Mouse (Mus musculus): ENCODE data around the gene Slc50a1. TPM values are rescaled to one million over a fixed set of nuclear protein-coding genes. Genes with fewer than 3 reads are reported as not detected.

Gene Slc50a1
- polyA plus RNA-seq, 1 experiment, result 7.0 TPM

DNA sequence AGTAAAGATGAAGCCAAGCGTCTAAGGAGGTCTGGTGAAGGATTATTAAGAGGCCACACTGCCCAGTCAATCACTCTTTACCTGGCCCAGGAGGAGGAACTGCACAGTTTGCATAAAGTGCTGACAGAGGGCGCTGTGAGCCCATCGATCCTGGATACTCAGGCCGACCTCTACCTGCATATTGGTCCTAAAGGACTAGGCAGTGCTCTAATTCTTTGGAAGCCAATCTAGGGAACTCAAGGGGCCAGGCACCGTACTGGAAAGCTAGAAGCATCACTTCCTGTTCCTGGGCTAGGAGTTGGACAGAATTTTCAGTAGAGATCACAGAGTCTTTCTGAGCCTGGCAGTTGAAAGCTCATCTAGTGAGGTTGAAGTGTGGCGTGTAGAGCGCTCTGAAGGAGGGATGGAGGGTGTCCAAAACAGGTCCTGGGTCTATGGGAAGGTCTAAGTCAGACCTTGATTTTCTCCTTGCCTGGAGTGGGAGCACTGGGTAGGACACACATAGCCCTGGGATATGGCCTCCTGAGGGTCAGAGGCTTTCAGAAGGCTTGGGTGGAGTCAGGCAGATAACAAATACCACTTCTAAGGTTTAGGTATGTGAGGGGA is 19.8 kb downstream of the Slc50a1 start:
- H3K4me3 ChIP-seq (replicated peaks), result peak overlapping the region; percentile 85
- H3K4me1 ChIP-seq, result peaks cover 61% of the 10 kb centered on the region
- peaks cover 19% of the 10 kb centered on the region for H3K36me3 ChIP-seq (replicated peaks; ENCODE audit: low read length)
- TF ChIP-seq FLI1 (IDR thresholded peaks at IDR 0.05; ENCODE audit: low read length) (no peak), GATA1 (IDR thresholded peaks at IDR 0.05; ENCODE audit: borderline replicate concordance, low read length) (no peak)
- peaks cover 19% of the 10 kb centered on the region for H3K27me3 ChIP-seq (replicated peaks)
- H3K9me3 ChIP-seq, result peaks cover 7% of the 10 kb centered on the region

DNA sequence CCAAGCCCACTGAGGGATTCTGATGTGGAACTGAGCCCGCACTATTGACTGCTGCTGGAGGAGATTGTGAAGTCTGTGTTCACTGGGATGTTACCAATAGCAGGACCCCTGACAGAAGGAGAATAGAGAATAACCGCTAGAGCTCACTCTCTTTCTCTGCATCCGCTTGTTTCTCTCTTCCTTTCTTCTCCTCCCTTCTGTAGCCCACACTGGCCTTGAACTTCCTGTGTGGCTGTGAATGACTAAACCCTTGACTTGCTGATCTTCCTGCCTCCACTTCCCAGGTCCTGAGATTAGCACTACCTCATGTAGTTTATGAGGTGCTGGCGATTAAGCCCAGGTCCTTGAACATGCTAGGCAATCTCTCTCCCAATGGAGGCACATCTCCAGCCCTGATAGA is 22.9 kb downstream of the Slc50a1 start:
- peak overlapping the region; percentile 95 for H3K4me3 ChIP-seq (replicated peaks)
- peaks cover 19% of the 10 kb centered on the region for H3K36me3 ChIP-seq (replicated peaks; ENCODE audit: low read length)
- H3K9me3 ChIP-seq, result no peaks in the 10 kb centered on the region
- peaks cover 11% of the 10 kb centered on the region for H3K27me3 ChIP-seq (replicated peaks)
- TF ChIP-seq FLI1 (IDR thresholded peaks at IDR 0.05; ENCODE audit: low read length) (no peak), GATA1 (IDR thresholded peaks at IDR 0.05; ENCODE audit: borderline replicate concordance, low read length) (no peak)
- peaks cover 88% of the 10 kb centered on the region for H3K4me1 ChIP-seq

GRCm38 (mm10) chr3:89246261-89247100 is 23.9 kb downstream of the Slc50a1 start, which contains the start of gene Trim46:
TSS of gene Trim46 (minus strand) at chr3:89246309.
- Histone ChIP-seq H3K36me3 (replicated peaks; ENCODE audit: low read length) (peaks cover 26% of the 10 kb centered on the region), H3K27me3 (replicated peaks) (peaks cover under 1% of the 10 kb centered on the region), H3K4me3 (replicated peaks) (peak within 1 kb of the TSS; percentile 95), H3K9me3 (no peaks in the 10 kb centered on the region), H3K4me1 (peaks cover 88% of the 10 kb centered on the region)
- TF ChIP-seq FLI1 (IDR thresholded peaks at IDR 0.05; ENCODE audit: low read length) (no peak), GATA1 (IDR thresholded peaks at IDR 0.05; ENCODE audit: borderline replicate concordance, low read length) (no peak)

DNA sequence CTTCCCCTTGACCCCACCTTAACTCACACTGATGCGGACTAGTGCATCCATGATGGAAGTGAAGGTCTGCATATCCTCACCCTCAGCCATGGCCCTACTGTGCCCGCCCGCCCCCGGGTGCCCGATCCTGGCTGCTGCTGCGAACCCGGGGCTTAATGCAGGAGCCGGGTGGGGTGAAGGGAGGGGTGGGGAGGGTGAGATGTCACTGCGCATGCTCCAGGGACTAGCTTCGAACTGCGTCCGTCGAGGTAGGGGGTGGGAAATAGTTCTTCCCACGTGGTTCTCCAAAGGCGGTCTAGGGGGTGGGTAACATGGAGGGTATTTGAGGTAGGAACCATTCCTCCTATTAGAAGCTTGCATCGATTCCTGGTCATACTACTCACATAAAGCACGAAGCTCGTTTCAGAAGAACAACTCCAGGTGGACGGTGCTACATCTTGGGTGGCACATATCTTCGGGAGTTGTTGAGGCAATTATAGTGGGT is 24.6 kb downstream of the Slc50a1 start, which contains the start of gene Krtcap2:
Gene Krtcap2 (plus strand): TSS at position 279 of the 484 bp plus-strand sequence.
- peaks cover 80% of the 10 kb centered on the region for H3K4me1 ChIP-seq
- H3K4me3 ChIP-seq (replicated peaks), result peak within 1 kb of the TSS; percentile 95
- no peak for TF ChIP-seq FLI1 (IDR thresholded peaks at IDR 0.05; ENCODE audit: low read length)
- TF ChIP-seq GATA1 (IDR thresholded peaks at IDR 0.05; ENCODE audit: borderline replicate concordance, low read length), result no peak
- no peaks in the 10 kb centered on the region for H3K27me3 ChIP-seq (replicated peaks)
- H3K9me3 ChIP-seq, result no peaks in the 10 kb centered on the region
- peaks cover 26% of the 10 kb centered on the region for H3K36me3 ChIP-seq (replicated peaks; ENCODE audit: low read length)

GRCm38 (mm10) chr3:89244982-89245687 is 25.2 kb downstream of the Slc50a1 start:
- Histone ChIP-seq H3K4me3 (replicated peaks) (peak overlapping the region; percentile 95), H3K4me1 (peaks cover 74% of the 10 kb centered on the region), H3K27me3 (replicated peaks) (no peaks in the 10 kb centered on the region), H3K36me3 (replicated peaks; ENCODE audit: low read length) (peaks cover 26% of the 10 kb centered on the region), H3K9me3 (no peaks in the 10 kb centered on the region)
- TF ChIP-seq FLI1 (IDR thresholded peaks at IDR 0.05; ENCODE audit: low read length) (no peak), GATA1 (IDR thresholded peaks at IDR 0.05; ENCODE audit: borderline replicate concordance, low read length) (no peak)

GRCm38 (mm10) chr3:89244158-89244981 is 26.0 kb downstream of the Slc50a1 start:
- H3K36me3 ChIP-seq (replicated peaks; ENCODE audit: low read length), result peaks cover 20% of the 10 kb centered on the region
- peaks cover 67% of the 10 kb centered on the region for H3K4me1 ChIP-seq
- H3K9me3 ChIP-seq, result no peaks in the 10 kb centered on the region
- peak overlapping the region; percentile 95 for H3K4me3 ChIP-seq (replicated peaks)
- no peaks in the 10 kb centered on the region for H3K27me3 ChIP-seq (replicated peaks)
- no peak for TF ChIP-seq GATA1 (IDR thresholded peaks at IDR 0.05; ENCODE audit: borderline replicate concordance, low read length)
- TF ChIP-seq FLI1 (IDR thresholded peaks at IDR 0.05; ENCODE audit: low read length), result no peak

DNA sequence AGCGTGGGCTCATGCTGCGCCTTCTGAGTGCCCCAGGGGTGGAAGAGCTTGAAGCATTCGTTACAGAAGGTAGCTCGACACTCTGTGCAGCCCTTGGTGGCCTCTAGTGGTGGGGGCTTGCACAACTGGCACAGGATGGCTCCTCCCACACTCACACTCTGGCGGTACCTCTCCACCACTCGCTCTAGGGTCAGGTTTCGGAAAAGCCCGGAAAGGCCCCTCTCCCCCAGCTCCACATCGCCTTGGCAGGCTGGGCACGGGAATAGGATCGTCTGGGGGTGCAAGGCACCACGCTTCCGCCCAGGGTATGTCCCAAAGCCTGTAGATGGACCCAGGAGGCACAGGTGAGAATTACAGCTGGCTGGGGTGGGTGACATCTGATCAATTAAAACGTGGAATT is 26.8 kb downstream of the Slc50a1 start:
- TF ChIP-seq FLI1 (IDR thresholded peaks at IDR 0.05; ENCODE audit: low read length), result no peak
- TF ChIP-seq GATA1 (IDR thresholded peaks at IDR 0.05; ENCODE audit: borderline replicate concordance, low read length), result no peak
- H3K27me3 ChIP-seq (replicated peaks), result peaks cover 6% of the 10 kb centered on the region
- peaks cover 69% of the 10 kb centered on the region for H3K4me1 ChIP-seq
- H3K4me3 ChIP-seq (replicated peaks), result peak overlapping the region; percentile 50
- H3K9me3 ChIP-seq, result no peaks in the 10 kb centered on the region
- peaks cover 21% of the 10 kb centered on the region for H3K36me3 ChIP-seq (replicated peaks; ENCODE audit: low read length)

- Histone ChIP-seq H3K27me3 (replicated peaks) (peaks cover 13% of the 10 kb centered on the region), H3K4me3 (replicated peaks) (peak overlapping the region; percentile 8), H3K4me1 (peaks cover 62% of the 10 kb centered on the region), H3K36me3 (replicated peaks; ENCODE audit: low read length) (peaks cover 24% of the 10 kb centered on the region), H3K9me3 (no peaks in the 10 kb centered on the region)
- TF ChIP-seq FLI1 (IDR thresholded peaks at IDR 0.05; ENCODE audit: low read length) (no peak), GATA1 (IDR thresholded peaks at IDR 0.05; ENCODE audit: borderline replicate concordance, low read length) (no peak)
Measured at GRCm38 (mm10) chr3:89242331-89242895, 28.0 kb downstream of the Slc50a1 start.
